Mouse (Mus musculus) CH12.LX (cell line): ENCODE results near the gene St8sia1. TPM values are rescaled to one million over a fixed set of nuclear protein-coding genes. Genes with fewer than 3 reads are reported as not detected.

ENCODE experiments used
- DNase-seq: peaks from one replicate; pipeline ENCODE4 v3.0.0-alpha.2; 2013; ENCODE audit errors: extremely low read depth
- H3K27ac ChIP-seq: 2 replicates; pipeline ENCODE4 v1.5.1; 2012; ENCODE audit warnings: low read depth, mild to moderate bottlenecking, control low read depth, moderate library complexity; ENCODE audit not compliant: insufficient read depth
- H3K27me3 ChIP-seq: replicated peaks from 2 replicates; pipeline ENCODE3; 2012; ENCODE audit warnings: inconsistent platforms
- H3K36me3 ChIP-seq, 2 experiments: replicated peaks in 1 of 2; 2 replicates each; pipeline versions ENCODE3 to v1.6.1; 2012; ENCODE audit warnings: inconsistent platforms in 1 of 2, low read length in 1 of 2, mild to moderate bottlenecking in 1 of 2, mixed read lengths in 1 of 2, moderate library complexity in 1 of 2; ENCODE audit not compliant: control insufficient read depth in 1 of 2, insufficient read depth in 1 of 2
- H3K4me1 ChIP-seq, 2 experiments: 2 replicates each; pipeline ENCODE4 v1.6.1; 2012; ENCODE audit warnings: inconsistent platforms in 1 of 2, moderate library complexity in 1 of 2; ENCODE audit not compliant: insufficient read depth in 2 of 2, control insufficient read depth in 1 of 2
- H3K4me2 ChIP-seq: 2 replicates; pipeline ENCODE4 v1.6.1; 2012; ENCODE audit warnings: low read depth, mild to moderate bottlenecking, control low read depth; ENCODE audit not compliant: poor library complexity, insufficient read depth, severe bottlenecking
- H3K4me3 ChIP-seq, 3 experiments: fragments of 150-350 bp in 1 of 3; sonication (generic) in 1 of 3; replicated peaks in 1 of 3; 2 replicates each; pipeline versions ENCODE3 to v1.5.1; 2011 to 2012; ENCODE audit warnings: low read depth in 2 of 3, low read length in 2 of 3, mild to moderate bottlenecking in 2 of 3, moderate library complexity in 2 of 3, control low read depth in 1 of 3, improper control_type of control experiment in 1 of 3, inconsistent platforms in 1 of 3, mixed read lengths in 1 of 3; ENCODE audit not compliant: poor library complexity in 1 of 3
- H3K79me2 ChIP-seq: replicated peaks from 2 replicates; pipeline ENCODE4 v1.6.1; 2012; ENCODE audit warnings: mild to moderate bottlenecking, moderate library complexity; ENCODE audit not compliant: control insufficient read depth, poor library complexity, insufficient read depth, severe bottlenecking; ENCODE audit errors: extremely low read depth
- H3K9ac ChIP-seq: 2 replicates; pipeline ENCODE4 v1.6.1; 2012; ENCODE audit warnings: low read depth, mild to moderate bottlenecking, control low read depth, moderate library complexity; ENCODE audit not compliant: insufficient read depth
- H3K9me3 ChIP-seq: replicated peaks from 2 replicates; pipeline ENCODE3; 2012; ENCODE audit warnings: low read length, inconsistent platforms, mixed read lengths
- CHD1 ChIP-seq: IDR thresholded peaks from 2 replicates; pipeline ENCODE4 v1.6.1; 2012; ENCODE audit warnings: low read depth, low read length, improper control_type of control experiment, inconsistent platforms
- CHD2 ChIP-seq: IDR thresholded peaks from 2 replicates; pipeline ENCODE4 v1.6.1; 2011; ENCODE audit warnings: low read length, improper control_type of control experiment
- EP300 ChIP-seq: IDR thresholded peaks from 2 replicates; pipeline ENCODE4 v1.6.1; 2011; ENCODE audit warnings: low read length, improper control_type of control experiment
- GABPA ChIP-seq: IDR thresholded peaks from 2 replicates; pipeline ENCODE4 v1.6.1; 2012; ENCODE audit warnings: low read depth, low read length, improper control_type of control experiment, inconsistent platforms; ENCODE audit not compliant: insufficient replicate concordance
- IRF4 ChIP-seq: IDR thresholded peaks from 2 replicates; pipeline ENCODE4 v1.6.1; 2014; ENCODE audit warnings: low read depth, mild to moderate bottlenecking, inconsistent platforms, low read length, improper control_type of control experiment
- JUN ChIP-seq: IDR thresholded peaks from 2 replicates; pipeline ENCODE4 v1.6.1; 2011; ENCODE audit warnings: low read depth, mild to moderate bottlenecking, low read length, improper control_type of control experiment, moderate library complexity; ENCODE audit not compliant: insufficient read depth
- JUND ChIP-seq: conservative IDR thresholded peaks from 2 replicates; pipeline ENCODE4 v1.6.1; 2011; ENCODE audit warnings: low read depth, low read length, improper control_type of control experiment
- MAFK ChIP-seq: IDR thresholded peaks from 2 replicates; pipeline ENCODE4 v1.6.1; 2011; ENCODE audit warnings: low read length, improper control_type of control experiment; ENCODE audit not compliant: insufficient replicate concordance
- MEF2A ChIP-seq: IDR thresholded peaks from 2 replicates; pipeline ENCODE4 v1.6.1; 2014; ENCODE audit warnings: low read depth, mild to moderate bottlenecking, inconsistent platforms, low read length, improper control_type of control experiment, borderline replicate concordance
- MXI1 ChIP-seq: IDR thresholded peaks from 2 replicates; pipeline ENCODE4 v1.6.1; 2011; ENCODE audit warnings: mild to moderate bottlenecking, low read depth, low read length, improper control_type of control experiment
- MYC ChIP-seq: IDR thresholded peaks from 2 replicates; pipeline ENCODE4 v1.6.1; 2011; ENCODE audit warnings: low read depth, mild to moderate bottlenecking, improper control_type of control experiment, low read length
- NRF1 ChIP-seq: IDR thresholded peaks from 2 replicates; pipeline ENCODE4 v1.6.1; 2014; ENCODE audit warnings: low read depth, mild to moderate bottlenecking, inconsistent platforms, low read length, improper control_type of control experiment, moderate library complexity
- PAX5 ChIP-seq: IDR thresholded peaks from 2 replicates; pipeline ENCODE4 v1.6.1; 2012; ENCODE audit warnings: low read length, inconsistent platforms, mixed read lengths
- POLR2AphosphoS2 ChIP-seq: IDR thresholded peaks from 2 replicates; pipeline ENCODE4 v1.6.1; 2011; ENCODE audit warnings: low read depth, low read length, improper control_type of control experiment
- RCOR1 ChIP-seq: conservative IDR thresholded peaks from 2 replicates; pipeline ENCODE4 v1.6.1; 2012; ENCODE audit warnings: low read depth, mild to moderate bottlenecking, inconsistent platforms, low read length, improper control_type of control experiment
- SMC3 ChIP-seq: IDR thresholded peaks from 2 replicates; pipeline ENCODE4 v1.6.1; 2011; ENCODE audit warnings: low read depth, low read length, improper control_type of control experiment
- UBTF ChIP-seq: IDR thresholded peaks from 2 replicates; pipeline ENCODE4 v1.6.1; 2012; ENCODE audit warnings: low read depth, mild to moderate bottlenecking, inconsistent platforms, low read length, improper control_type of control experiment, moderate library complexity
- USF1 ChIP-seq: IDR thresholded peaks from 2 replicates; pipeline ENCODE4 v1.6.1; 2014; ENCODE audit warnings: low read depth, mild to moderate bottlenecking, inconsistent platforms, low read length, improper control_type of control experiment
- ZKSCAN1 ChIP-seq: IDR thresholded peaks from 2 replicates; pipeline ENCODE4 v1.6.1; 2012; ENCODE audit warnings: low read depth, inconsistent platforms, low read length, improper control_type of control experiment, borderline replicate concordance
- dilution Hi-C: fragments of 300-500 bp; cut with MboI; formaldehyde crosslinking; loops from 2 replicates; pipeline ENCODE4 v1.14.3; 2020; ENCODE audit warnings: low sequenced_read_pairs; ENCODE audit not compliant: extremely low pct_unique_long_range_greater_than_20kb, extremely low pct_ligation_motif_present
- in situ Hi-C: fragments of 300-500 bp; cut with MboI; formaldehyde crosslinking; loops from 3 replicates; pipeline ENCODE4 v1.14.3; 2019; ENCODE audit warnings: low sequenced_read_pairs, low pct_ligation_motif_present, low pct_unique_long_range_greater_than_20kb, mixed read lengths
- polyA plus RNA-seq: library from polyadenylated mRNA; unstranded; fragments of >175 nt; gene quantifications from 2 replicates; pipeline ENCODE4 v1.2.1, GENCODE M21; 2012; ENCODE audit warnings: low read depth; ENCODE audit not compliant: insufficient read length
- total RNA-seq, 2 experiments: library from RNA; depleted of rRNA; stranded (reverse); fragments of 300-350 nt in 1 of 2; fragments of >200 nt in 1 of 2; gene quantifications; 2 replicates each; pipeline ENCODE4 v1.2.3; 2012 to 2014

Gene St8sia1
- total RNA-seq (2012; rRNA removed) = 0.04 and 0.13 TPM in 2 replicates
- 0.20 and 0.22 TPM in 2 replicates for total RNA-seq (2014; rRNA removed)
- 0.31 and 0.51 TPM in 2 replicates for polyA plus RNA-seq

DNA sequence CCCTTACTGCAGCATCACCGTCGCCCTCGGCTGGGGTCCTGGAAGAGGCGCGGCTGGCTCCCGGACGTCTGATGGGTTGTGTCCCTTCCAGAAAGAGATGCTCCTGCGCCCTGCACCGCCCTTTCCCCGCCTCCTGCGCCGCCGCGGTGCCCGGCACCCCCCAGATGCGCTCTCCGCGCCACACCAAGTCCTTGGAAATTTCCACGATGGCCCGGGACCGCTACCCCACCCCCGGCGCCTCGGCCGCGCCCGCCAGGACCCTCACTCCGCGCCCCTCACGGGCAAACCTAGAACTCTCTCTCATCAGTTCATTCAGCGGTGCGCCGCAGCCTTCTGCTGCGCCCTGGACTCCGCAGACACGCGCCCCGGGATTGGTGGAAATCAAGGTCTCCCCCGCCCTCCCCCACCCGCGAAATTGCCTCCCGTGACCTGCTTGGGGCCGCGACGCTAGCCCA, at the start of gene St8sia1:
Gene St8sia1 (minus strand): TSS at position 377 of the 455 bp plus-strand sequence.
- Histone ChIP-seq H3K9me3 (no peaks in the 10 kb centered on the region), H3K36me3 (no peaks in the 10 kb centered on the region), H3K4me2 (no peak within 1 kb of the TSS), H3K4me1 (peaks cover 0 to 18% of the 10 kb centered on the region in 2 experiments; a peak in 2 of 4 replicates), H3K27ac (no peak within 1 kb of the TSS), H3K9ac (no peak within 1 kb of the TSS), H3K27me3 (no peaks in the 10 kb centered on the region), H3K4me3 (no peak within 1 kb of the TSS), H3K79me2 (no peaks in the 10 kb centered on the region)
- dilution Hi-C loops = no loop called here
- no peak for TF ChIP-seq IRF4
- no peak for TF ChIP-seq MAFK
- TF ChIP-seq SMC3 = no peak
- no peak for TF ChIP-seq CHD2
- TF ChIP-seq PAX5 = no peak
- TF ChIP-seq GABPA = no peak
- no peak for TF ChIP-seq JUND
- TF ChIP-seq RCOR1 = no peak
- TF ChIP-seq POLR2AphosphoS2 = no peak
- no peak for TF ChIP-seq JUN
- TF ChIP-seq MEF2A = no peak
- TF ChIP-seq ZKSCAN1 = no peak
- no peak for TF ChIP-seq UBTF
- no peak for TF ChIP-seq EP300
- TF ChIP-seq MYC = no peak
- TF ChIP-seq USF1 = no peak
- no peak for TF ChIP-seq NRF1
- no peak for TF ChIP-seq CHD1
- in situ Hi-C loops = loop anchor here (25.0 kb wide), 1 partner anchor 102 kb away; no protein-coding TSS in a partner anchor
- no peak for DNase-seq

DNA sequence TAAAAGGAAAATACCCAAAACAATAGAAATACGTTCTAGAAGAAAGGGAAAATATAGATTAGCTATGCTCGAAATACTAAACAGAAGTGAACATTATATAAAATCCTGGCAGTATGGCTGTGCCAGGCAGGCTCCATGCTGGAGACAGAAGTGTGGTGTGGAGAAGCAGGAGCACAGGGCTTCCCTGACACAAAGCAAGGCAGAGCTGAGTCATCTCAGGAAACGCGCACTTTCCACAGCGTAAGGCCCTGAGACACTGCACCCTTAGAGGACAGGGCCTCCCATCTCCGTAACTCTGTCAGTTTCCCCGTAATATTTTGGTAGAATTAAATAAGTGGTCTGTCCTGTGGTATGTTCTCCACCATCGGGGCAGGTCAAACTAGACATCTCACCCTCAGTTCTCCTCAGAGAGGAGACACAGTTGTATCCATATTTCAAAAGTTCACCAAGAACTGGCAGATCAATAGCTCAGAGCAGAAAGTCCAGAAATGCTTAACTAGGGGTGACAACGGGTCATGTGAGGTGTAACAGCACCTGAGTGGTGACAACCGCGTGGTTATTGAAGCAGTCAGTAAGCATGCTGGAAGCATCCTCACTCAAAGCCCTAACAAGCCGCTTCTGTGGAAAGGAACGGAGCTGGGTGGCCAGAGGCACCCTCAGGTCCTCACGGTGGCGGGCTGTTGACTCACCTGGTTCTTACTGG, 48.4 kb upstream of the St8sia1 start:
- no peak overlapping the region for H3K27ac ChIP-seq
- dilution Hi-C loops = no loop called here

More for the DNA sequence above, 48.4 kb upstream of the St8sia1 start:
- no peaks in the 10 kb centered on the region for H3K79me2 ChIP-seq
- no peak overlapping the region for H3K9ac ChIP-seq
- 0 out of 4 replicates have a peak, but pooled peaks cover 0 to 3% of the 10 kb centered on the region in 2 experiments for H3K4me1 ChIP-seq
- no peak for DNase-seq
- H3K4me2 ChIP-seq = no peak overlapping the region
- no peak overlapping the region for H3K4me3 ChIP-seq
- TF ChIP-seq MXI1 (no peak), MEF2A (no peak)
- H3K9me3 ChIP-seq = peaks cover 4% of the 10 kb centered on the region
- in situ Hi-C loops = no loop called here
- no peaks in the 10 kb centered on the region for H3K27me3 ChIP-seq
- H3K36me3 ChIP-seq = peaks cover 31 to 60% of the 10 kb centered on the region in 2 experiments
